Mouse (Mus musculus): Measurements from ENCODE around the gene Ripor3. TPM values are rescaled to one million over a fixed set of nuclear protein-coding genes. Genes with fewer than 3 reads are reported as not detected.
A peak's percentile ranks its signal among the peaks of the same experiment; 100 is the strongest.

The Ripor3 gene
- polyA plus RNA-seq, 1 experiment from 2014 or later, result 2.1 TPM

GRCm38 (mm10) chr2:167938786-167939185 lies 71.6 kb downstream of the Ripor3 start:
- 0 out of 2 replicates have a peak overlapping the region, but pooled peaks have one; percentile 70 for H3K27ac ChIP-seq (ENCODE audit: low read depth, low read length)
- 76% methylated on average over 3 of the region's 3 CpGs for WGBS (ENCODE audit: insufficient replicate concordance)

GRCm38 (mm10) chr2:167935956-167936355 lies 74.5 kb downstream of the Ripor3 start:
- Histone ChIP-seq H3K27ac (ENCODE audit: low read depth, low read length) (no peak overlapping the region), H3K4me2 (no peak overlapping the region), H3K4me1 (ENCODE audit: control insufficient read depth, insufficient read depth, low read length) (peaks cover 61% of the 10 kb centered on the region), H3K9me3 (replicated peaks; ENCODE audit: control insufficient read depth, low read length) (no peaks in the 10 kb centered on the region), H3K9ac (ENCODE audit: low read depth, low read length) (no peak overlapping the region), H3K36me3 (ENCODE audit: control insufficient read depth, insufficient read depth, low read length) (no peaks in the 10 kb centered on the region), H3K27me3 (ENCODE audit: control insufficient read depth, insufficient read depth, low read length) (no peaks in the 10 kb centered on the region), H3K4me3 (ENCODE audit: low read depth, low read length) (no peak overlapping the region)
- no peak for ATAC-seq (replicated peaks; ENCODE audit: insufficient number of reproducible peaks, low FRiP score, low TSS enrichment)
- WGBS (ENCODE audit: insufficient replicate concordance), result 78% methylated on average over 3 of the region's 3 CpGs

More at GRCm38 (mm10) chr2:167938786-167939185, 71.6 kb downstream of the Ripor3 start:
- Histone ChIP-seq H3K4me3 (ENCODE audit: low read depth, low read length) (no peak overlapping the region), H3K4me1 (ENCODE audit: control insufficient read depth, insufficient read depth, low read length) (peaks cover 75% of the 10 kb centered on the region), H3K9me3 (replicated peaks; ENCODE audit: control insufficient read depth, low read length) (no peaks in the 10 kb centered on the region), H3K27me3 (ENCODE audit: control insufficient read depth, insufficient read depth, low read length) (no peaks in the 10 kb centered on the region), H3K4me2 (no peak overlapping the region), H3K36me3 (ENCODE audit: control insufficient read depth, insufficient read depth, low read length) (no peaks in the 10 kb centered on the region), H3K9ac (ENCODE audit: low read depth, low read length) (no peak overlapping the region)
- ATAC-seq (replicated peaks; ENCODE audit: insufficient number of reproducible peaks, low FRiP score, low TSS enrichment), result no peak

- Histone ChIP-seq H3K4me3 (ENCODE audit: low read depth, low read length) (peak overlapping the region; percentile 96), H3K4me1 (ENCODE audit: control insufficient read depth, insufficient read depth, low read length) (peaks cover 36% of the 10 kb centered on the region), H3K36me3 (ENCODE audit: control insufficient read depth, insufficient read depth, low read length) (no peaks in the 10 kb centered on the region), H3K9me3 (replicated peaks; ENCODE audit: control insufficient read depth, low read length) (no peaks in the 10 kb centered on the region), H3K9ac (ENCODE audit: low read depth, low read length) (peak overlapping the region; percentile 96), H3K4me2 (peak overlapping the region; percentile 94), H3K27ac (ENCODE audit: low read depth, low read length) (no peak overlapping the region), H3K27me3 (ENCODE audit: control insufficient read depth, insufficient read depth, low read length) (no peaks in the 10 kb centered on the region)
- 49% methylated on average over 7 of the region's 7 CpGs for WGBS (ENCODE audit: insufficient replicate concordance)
- ATAC-seq (replicated peaks; ENCODE audit: insufficient number of reproducible peaks, low FRiP score, low TSS enrichment), result no peak
These were observed 77.0 kb downstream of the Ripor3 start for GRCm38 (mm10) chr2:167933397-167933796.

GRCm38 (mm10) chr2:167932727-167933231 lies 77.6 kb downstream of the Ripor3 start:
- Histone ChIP-seq H3K9ac (ENCODE audit: low read depth, low read length) (peak overlapping the region; percentile 96), H3K4me3 (ENCODE audit: low read depth, low read length) (peak overlapping the region; percentile 96), H3K27me3 (ENCODE audit: control insufficient read depth, insufficient read depth, low read length) (no peaks in the 10 kb centered on the region), H3K4me1 (ENCODE audit: control insufficient read depth, insufficient read depth, low read length) (peaks cover 36% of the 10 kb centered on the region), H3K36me3 (ENCODE audit: control insufficient read depth, insufficient read depth, low read length) (no peaks in the 10 kb centered on the region), H3K27ac (ENCODE audit: low read depth, low read length) (peak overlapping the region; percentile 84), H3K4me2 (peak overlapping the region; percentile 94), H3K9me3 (replicated peaks; ENCODE audit: control insufficient read depth, low read length) (no peaks in the 10 kb centered on the region)
- under 1% methylated on average over 18 of the region's 18 CpGs for WGBS (ENCODE audit: insufficient replicate concordance)
- peak; percentile 52; the same call in 1 of the 2 replicates for ATAC-seq (replicated peaks; ENCODE audit: insufficient number of reproducible peaks, low FRiP score, low TSS enrichment)

DNA sequence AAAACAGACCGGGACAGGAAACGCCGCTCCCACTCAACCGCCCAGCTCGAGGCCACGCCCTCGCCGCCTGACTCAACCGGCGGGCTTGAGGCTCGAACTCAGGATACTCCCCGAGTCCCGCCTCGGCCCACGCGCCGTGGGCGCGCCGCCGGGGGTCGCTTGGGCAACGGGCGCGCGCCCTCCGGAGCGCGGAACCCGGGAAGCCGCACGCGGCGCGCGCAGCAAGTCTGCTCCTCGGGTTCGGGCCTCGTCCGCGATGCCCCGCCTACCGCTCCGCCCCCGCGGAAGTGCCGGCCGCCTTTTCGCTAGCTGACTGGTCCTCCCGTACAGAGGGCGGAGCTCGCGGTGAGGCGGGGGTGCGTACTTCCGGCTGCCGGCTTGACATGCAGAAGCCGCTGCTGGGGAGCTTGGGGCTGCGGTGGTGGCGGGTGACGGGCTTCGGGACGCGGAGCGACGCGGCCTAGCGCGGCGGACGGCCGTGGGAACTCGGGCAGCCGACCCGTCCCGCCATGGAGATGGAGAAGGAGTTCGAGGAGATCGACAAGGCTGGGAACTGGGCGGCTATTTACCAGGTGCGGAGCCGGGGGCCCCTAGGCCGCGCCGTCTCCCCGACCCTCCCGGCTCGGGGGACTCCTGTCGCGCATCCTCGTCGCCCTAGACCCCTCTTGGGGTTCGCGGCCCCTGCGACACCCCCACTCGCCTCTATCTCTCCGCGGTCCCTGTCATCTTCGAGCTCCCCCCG lies 78.3 kb downstream of the Ripor3 start, which contains the start of gene Ptpn1:
Ptpn1 (plus strand) TSS at position 73 of the 742 bp plus-strand sequence.
- Histone ChIP-seq H3K4me3 (ENCODE audit: low read depth, low read length) (peak within 1 kb of the TSS; percentile 96), H3K4me2 (peak within 1 kb of the TSS; percentile 94), H3K27me3 (ENCODE audit: control insufficient read depth, insufficient read depth, low read length) (no peaks in the 10 kb centered on the region), H3K36me3 (ENCODE audit: control insufficient read depth, insufficient read depth, low read length) (no peaks in the 10 kb centered on the region), H3K9ac (ENCODE audit: low read depth, low read length) (peak within 1 kb of the TSS; percentile 96), H3K4me1 (ENCODE audit: control insufficient read depth, insufficient read depth, low read length) (peaks cover 33% of the 10 kb centered on the region), H3K27ac (ENCODE audit: low read depth, low read length) (peak within 1 kb of the TSS; percentile 84), H3K9me3 (replicated peaks; ENCODE audit: control insufficient read depth, low read length) (no peaks in the 10 kb centered on the region)
- under 1% methylated on average over 91 of the region's 99 CpGs for WGBS (ENCODE audit: insufficient replicate concordance)
- ATAC-seq (replicated peaks; ENCODE audit: insufficient number of reproducible peaks, low FRiP score, low TSS enrichment), result peak; percentile 96

- H3K9ac ChIP-seq (ENCODE audit: low read depth, low read length), result no peak overlapping the region
- WGBS (ENCODE audit: insufficient replicate concordance), result 86% methylated on average over 3 of the region's 3 CpGs
- ATAC-seq (replicated peaks; ENCODE audit: insufficient number of reproducible peaks, low FRiP score, low TSS enrichment), result no peak
- no peak overlapping the region for H3K4me3 ChIP-seq (ENCODE audit: low read depth, low read length)
- no peaks in the 10 kb centered on the region for H3K9me3 ChIP-seq (replicated peaks; ENCODE audit: control insufficient read depth, low read length)
- no peaks in the 10 kb centered on the region for H3K36me3 ChIP-seq (ENCODE audit: control insufficient read depth, insufficient read depth, low read length)
- peak overlapping the region; percentile 94 for H3K4me2 ChIP-seq
- peaks cover 29% of the 10 kb centered on the region for H3K4me1 ChIP-seq (ENCODE audit: control insufficient read depth, insufficient read depth, low read length)
- H3K27ac ChIP-seq (ENCODE audit: low read depth, low read length), result peak overlapping the region; percentile 84; the same call in 1 of the 2 replicates
- H3K27me3 ChIP-seq (ENCODE audit: control insufficient read depth, insufficient read depth, low read length), result no peaks in the 10 kb centered on the region
These were observed 79.4 kb downstream of the Ripor3 start for GRCm38 (mm10) chr2:167930975-167931374.

Other genes starting within 250 kb of the Ripor3 start
- 43.5 and 46.7 TPM in 2 replicates for gene Ptpn1, start 78.6 kb downstream of the Ripor3 start, polyA plus RNA-seq (2014; fragmentation: Nextera tagmentation; extraction: Ambion mirVana)
- 8.9 and 11.8 TPM in 2 replicates for gene Pard6b, start 70.4 kb upstream of the Ripor3 start, polyA plus RNA-seq (2014; fragmentation: Nextera tagmentation; extraction: Ambion mirVana)
- gene Adnp, start 196.5 kb upstream of the Ripor3 start, polyA plus RNA-seq (2014; fragmentation: Nextera tagmentation; extraction: Ambion mirVana), result 5.5 and 6.1 TPM in 2 replicates
- 17.2 and 19.4 TPM in 2 replicates for gene Gm20716, start 219.7 kb upstream of the Ripor3 start, polyA plus RNA-seq (2014; fragmentation: Nextera tagmentation; extraction: Ambion mirVana)
- 74.5 and 85.1 TPM in 2 replicates for gene Dpm1, start 220.0 kb upstream of the Ripor3 start, polyA plus RNA-seq (2014; fragmentation: Nextera tagmentation; extraction: Ambion mirVana)
- 4.1 and 4.5 TPM in 2 replicates for gene Mocs3, start 220.0 kb upstream of the Ripor3 start, polyA plus RNA-seq (2014; fragmentation: Nextera tagmentation; extraction: Ambion mirVana)

Measured in heart, embryonic 11.5 days (tissue).